Mouse (Mus musculus) ES-Bruce4 (cell line): ENCODE results near the gene Rps27l. TPM values are rescaled to one million over a fixed set of nuclear protein-coding genes. Genes with fewer than 3 reads are reported as not detected.

Experiments
- H3K27ac ChIP-seq: 2 replicates; pipeline ENCODE4 v1.5.1; 2012; ENCODE audit warnings: low read length, inconsistent platforms; ENCODE audit not compliant: insufficient read depth
- H3K27me3 ChIP-seq: 2 replicates; pipeline ENCODE4 v1.6.1; 2012; ENCODE audit warnings: mild to moderate bottlenecking, low read length, inconsistent platforms; ENCODE audit not compliant: control insufficient read depth, poor library complexity, insufficient read depth, severe bottlenecking
- H3K36me3 ChIP-seq: 2 replicates; pipeline ENCODE4 v1.6.1; 2012; ENCODE audit warnings: inconsistent platforms, mild to moderate bottlenecking, low read length, moderate library complexity; ENCODE audit not compliant: control insufficient read depth, poor library complexity, insufficient read depth, severe bottlenecking
- H3K4me1 ChIP-seq: one replicate; pipeline ENCODE4 v1.8.1; 2011; ENCODE audit warnings: low read length; ENCODE audit not compliant: control insufficient read depth, insufficient read depth
- H3K4me3 ChIP-seq: 2 replicates; pipeline ENCODE4 v1.5.1; 2011; ENCODE audit warnings: low read depth, mild to moderate bottlenecking, low read length
- H3K9ac ChIP-seq: 2 replicates; pipeline ENCODE4 v1.6.1; 2012; ENCODE audit warnings: low read depth, mild to moderate bottlenecking, inconsistent platforms; ENCODE audit not compliant: poor library complexity, severe bottlenecking
- H3K9me3 ChIP-seq: replicated peaks from 2 replicates; pipeline ENCODE4 v1.6.1; 2012; ENCODE audit warnings: mild to moderate bottlenecking, low read length, inconsistent platforms; ENCODE audit not compliant: control insufficient read depth, poor library complexity, insufficient read depth, severe bottlenecking
- CTCF ChIP-seq: IDR thresholded peaks from one replicate; pipeline ENCODE4 v1.8.1; 2011; ENCODE audit warnings: low read depth, low read length
- EP300 ChIP-seq: IDR thresholded peaks from 2 replicates; pipeline ENCODE4 v1.6.1; 2011; ENCODE audit warnings: low read depth, low read length; ENCODE audit not compliant: insufficient read depth
- POLR2A ChIP-seq: IDR thresholded peaks from one replicate; pipeline ENCODE4 v1.8.1; 2011; ENCODE audit warnings: low read length; ENCODE audit not compliant: insufficient read depth
- polyA plus RNA-seq: library from polyadenylated mRNA; stranded (reverse); fragments of >200 nt; gene quantifications from 2 replicates; pipeline ENCODE4 v1.2.4, GENCODE M21; 2011; ENCODE audit warnings: low read depth; ENCODE audit not compliant: missing spikeins, insufficient read depth, insufficient read length

The Rps27l gene
- polyA plus RNA-seq, result 880 and 921 TPM in 2 replicates

DNA sequence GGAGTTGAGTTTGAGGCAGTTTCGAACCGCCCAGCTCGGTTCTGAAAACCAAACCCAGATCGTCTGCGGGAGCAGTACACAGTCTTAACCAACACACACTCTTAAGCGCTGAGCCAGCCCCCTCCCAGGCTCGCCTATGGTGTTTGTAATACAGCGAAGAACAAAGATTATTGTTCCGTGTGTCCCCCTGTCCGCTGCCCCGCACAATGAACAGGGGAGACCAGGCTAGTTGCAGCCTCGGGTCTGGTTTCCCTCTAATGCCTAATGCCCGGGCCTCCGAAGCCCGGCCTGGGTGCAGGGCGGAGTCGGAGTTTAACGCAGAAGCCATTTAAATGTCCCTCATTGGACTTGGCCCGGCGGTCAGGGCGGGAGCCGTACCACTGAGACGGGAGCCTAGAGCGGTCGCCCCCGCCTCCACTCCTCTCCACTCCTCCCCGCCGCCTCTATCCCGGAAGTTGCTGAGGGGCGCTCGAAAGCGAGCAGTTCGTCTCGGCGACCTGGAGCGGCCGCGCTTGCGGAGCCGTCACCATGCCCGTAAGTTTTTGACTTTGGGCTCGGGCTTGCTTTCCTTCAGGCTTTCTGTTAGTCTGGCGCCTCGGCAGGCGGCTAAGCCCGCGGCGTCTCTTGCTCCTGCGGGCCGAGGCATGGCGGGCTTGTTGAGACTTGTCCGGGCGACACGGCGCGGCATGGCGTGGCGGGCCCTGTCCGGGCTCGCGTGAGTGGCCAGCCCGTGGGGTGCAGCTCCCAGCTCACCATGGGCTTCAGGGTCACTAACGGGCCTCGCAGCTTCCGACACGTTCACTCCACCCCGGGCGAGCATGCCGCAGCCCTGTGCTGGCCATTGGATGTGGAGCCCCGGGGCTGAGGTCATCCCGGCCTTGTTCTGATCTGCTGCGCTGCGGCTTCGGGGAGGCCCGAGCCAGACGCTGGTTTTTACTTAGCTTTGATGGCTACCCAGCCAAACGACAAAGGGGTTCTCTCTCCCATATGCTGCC, at the start of gene Rps27l:
Gene Rps27l (plus strand): TSS at position 440 of the 995 bp plus-strand sequence.
- Histone ChIP-seq H3K9me3 (no peaks in the 10 kb centered on the region), H3K27me3 (no peaks in the 10 kb centered on the region), H3K27ac (peak within 1 kb of the TSS; percentile 74), H3K9ac (peak within 1 kb of the TSS; percentile 82), H3K36me3 (peaks cover 20% of the 10 kb centered on the region), H3K4me3 (peak within 1 kb of the TSS; percentile 95), H3K4me1 (no peaks in the 10 kb centered on the region)
- TF ChIP-seq POLR2A (peak; percentile 40), EP300 (no peak)

GRCm38 (mm10) chr9:66896951-66897350, 48.9 kb upstream of the Rps27l start:
- H3K4me1 ChIP-seq, result peaks cover 3% of the 10 kb centered on the region
- no peaks in the 10 kb centered on the region for H3K9me3 ChIP-seq
- H3K36me3 ChIP-seq, result no peaks in the 10 kb centered on the region
- no peak overlapping the region for H3K27ac ChIP-seq
- no peak for TF ChIP-seq POLR2A
- TF ChIP-seq CTCF, result no peak
- TF ChIP-seq EP300, result no peak
- no peak overlapping the region for H3K9ac ChIP-seq
- no peaks in the 10 kb centered on the region for H3K27me3 ChIP-seq
- no peak overlapping the region for H3K4me3 ChIP-seq

DNA sequence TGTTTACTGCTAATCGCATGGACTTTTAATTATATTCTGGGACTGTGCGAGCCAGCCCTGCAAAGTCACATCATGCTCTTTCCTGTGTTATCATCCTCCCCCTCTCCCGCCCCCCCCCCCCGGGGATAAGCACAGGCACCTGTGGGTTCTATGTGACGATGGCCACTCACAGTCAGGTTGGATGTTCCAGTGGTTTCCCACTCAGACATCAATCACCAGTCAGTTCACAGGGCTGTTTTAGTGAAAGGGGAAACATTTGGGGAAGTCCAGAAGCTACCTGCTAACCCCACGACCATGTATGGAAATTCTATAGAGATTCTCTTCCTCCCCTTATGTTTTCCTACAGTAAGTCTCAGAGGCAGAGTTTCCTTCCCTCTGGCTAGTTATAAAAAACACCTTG, 48.0 kb upstream of the Rps27l start:
- Histone ChIP-seq H3K27me3 (no peaks in the 10 kb centered on the region), H3K27ac (no peak overlapping the region)
- TF ChIP-seq CTCF, result no peak

GRCm38 (mm10) chr9:66899072-66899471, 46.8 kb upstream of the Rps27l start:
- Histone ChIP-seq H3K9ac (no peak overlapping the region), H3K4me3 (no peak overlapping the region), H3K27ac (no peak overlapping the region), H3K9me3 (no peaks in the 10 kb centered on the region), H3K36me3 (no peaks in the 10 kb centered on the region), H3K27me3 (no peaks in the 10 kb centered on the region), H3K4me1 (peaks cover 3% of the 10 kb centered on the region)
- no peak for TF ChIP-seq CTCF
- TF ChIP-seq EP300, result no peak
- no peak for TF ChIP-seq POLR2A

More for the DNA sequence above, 48.0 kb upstream of the Rps27l start:
- Histone ChIP-seq H3K4me3 (no peak overlapping the region), H3K36me3 (no peaks in the 10 kb centered on the region), H3K4me1 (peaks cover 3% of the 10 kb centered on the region), H3K9ac (no peak overlapping the region), H3K9me3 (no peaks in the 10 kb centered on the region)

- Histone ChIP-seq H3K27me3 (no peaks in the 10 kb centered on the region), H3K27ac (no peak overlapping the region), H3K9me3 (no peaks in the 10 kb centered on the region), H3K4me1 (peaks cover 3% of the 10 kb centered on the region), H3K36me3 (no peaks in the 10 kb centered on the region), H3K4me3 (no peak overlapping the region), H3K9ac (no peak overlapping the region)
- TF ChIP-seq CTCF (no peak), POLR2A (no peak), EP300 (no peak)
These were observed 46.4 kb upstream of the Rps27l start for GRCm38 (mm10) chr9:66899526-66899925.

DNA sequence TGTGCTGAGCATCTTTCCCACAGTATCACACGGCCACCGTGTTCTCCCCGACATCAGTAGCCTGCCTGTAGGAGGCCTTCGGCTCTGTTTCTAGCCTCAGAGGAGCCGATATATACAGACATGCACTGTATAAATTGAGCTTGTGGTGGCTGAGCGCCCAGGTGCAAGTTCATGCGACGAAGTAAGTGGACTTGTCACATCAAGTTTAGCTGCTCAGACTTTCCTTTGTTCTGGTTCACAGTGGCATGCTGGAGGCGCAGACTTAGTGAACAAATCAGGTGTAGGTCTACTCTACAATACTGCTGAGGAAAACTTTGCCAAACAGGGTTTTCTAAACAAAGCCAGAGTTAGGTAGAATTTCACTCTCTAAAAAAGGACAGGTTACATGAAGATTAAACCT, 39.9 kb upstream of the Rps27l start:
- H3K4me1 ChIP-seq, result no peaks in the 10 kb centered on the region
- TF ChIP-seq POLR2A, result no peak
- TF ChIP-seq EP300, result no peak
- no peak for TF ChIP-seq CTCF
- no peak overlapping the region for H3K4me3 ChIP-seq
- no peaks in the 10 kb centered on the region for H3K27me3 ChIP-seq
- H3K9me3 ChIP-seq, result no peaks in the 10 kb centered on the region
- H3K9ac ChIP-seq, result no peak overlapping the region
- no peaks in the 10 kb centered on the region for H3K36me3 ChIP-seq
- no peak overlapping the region for H3K27ac ChIP-seq
